Mouse (Mus musculus): ENCODE measurements around the gene Jarid2.

DNA sequence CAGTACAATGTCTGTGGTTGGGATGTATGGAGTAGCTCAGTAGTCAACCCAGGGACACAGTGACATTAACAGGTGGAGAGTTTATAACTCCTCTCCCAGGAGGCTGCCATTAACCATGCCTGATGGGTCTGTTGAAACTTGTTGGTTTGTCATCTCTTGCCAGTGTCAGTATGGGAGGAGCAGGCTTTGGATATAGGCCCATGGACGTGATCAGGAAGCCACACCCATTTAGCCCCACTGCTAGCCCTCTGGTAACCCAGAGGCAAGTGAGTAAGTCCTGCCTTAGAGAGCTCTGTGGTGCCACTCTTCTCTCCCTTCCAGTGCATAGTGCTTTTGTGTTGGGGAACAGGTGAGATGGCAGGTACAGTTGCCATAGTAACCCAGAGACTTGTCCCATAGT is 175.0 kb downstream of the Jarid2 start:
- no peak for TF ChIP-seq CTCF (IDR thresholded peaks at IDR 0.05; ENCODE audit: low read depth, low read length)
- no peak for TF ChIP-seq POLR2A (IDR thresholded peaks at IDR 0.05; ENCODE audit: insufficient read depth, low read length)

Measured in ES-Bruce4 (cell line).